Mouse (Mus musculus) CH12.LX (cell line): ENCODE measurements around the gene Tmem189. TPM values are rescaled to one million over a fixed set of nuclear protein-coding genes. Genes with fewer than 3 reads are reported as not detected.

Source experiments
- DNase-seq: peaks from one replicate; pipeline ENCODE4 v3.0.0-alpha.2; 2013; ENCODE audit errors: extremely low read depth
- H3K27ac ChIP-seq: 2 replicates; pipeline ENCODE4 v1.5.1; 2012; ENCODE audit warnings: low read depth, mild to moderate bottlenecking, control low read depth, moderate library complexity; ENCODE audit not compliant: insufficient read depth
- H3K27me3 ChIP-seq: replicated peaks from 2 replicates; pipeline ENCODE3; 2012; ENCODE audit warnings: inconsistent platforms
- H3K36me3 ChIP-seq, 2 experiments: replicated peaks in 1 of 2; 2 replicates each; pipeline versions ENCODE3 to v1.6.1; 2012; ENCODE audit warnings: inconsistent platforms in 1 of 2, low read length in 1 of 2, mild to moderate bottlenecking in 1 of 2, mixed read lengths in 1 of 2, moderate library complexity in 1 of 2; ENCODE audit not compliant: control insufficient read depth in 1 of 2, insufficient read depth in 1 of 2
- H3K4me1 ChIP-seq, 2 experiments: 2 replicates each; pipeline ENCODE4 v1.6.1; 2012; ENCODE audit warnings: inconsistent platforms in 1 of 2, moderate library complexity in 1 of 2; ENCODE audit not compliant: insufficient read depth in 2 of 2, control insufficient read depth in 1 of 2
- H3K4me2 ChIP-seq: 2 replicates; pipeline ENCODE4 v1.6.1; 2012; ENCODE audit warnings: low read depth, mild to moderate bottlenecking, control low read depth; ENCODE audit not compliant: poor library complexity, insufficient read depth, severe bottlenecking
- H3K4me3 ChIP-seq, 3 experiments: fragments of 150-350 bp in 1 of 3; sonication (generic) in 1 of 3; replicated peaks in 1 of 3; 2 replicates each; pipeline versions ENCODE3 to v1.5.1; 2011 to 2012; ENCODE audit warnings: low read depth in 2 of 3, low read length in 2 of 3, mild to moderate bottlenecking in 2 of 3, moderate library complexity in 2 of 3, control low read depth in 1 of 3, improper control_type of control experiment in 1 of 3, inconsistent platforms in 1 of 3, mixed read lengths in 1 of 3; ENCODE audit not compliant: poor library complexity in 1 of 3
- H3K79me2 ChIP-seq: replicated peaks from 2 replicates; pipeline ENCODE4 v1.6.1; 2012; ENCODE audit warnings: mild to moderate bottlenecking, moderate library complexity; ENCODE audit not compliant: control insufficient read depth, poor library complexity, insufficient read depth, severe bottlenecking; ENCODE audit errors: extremely low read depth
- H3K9ac ChIP-seq: 2 replicates; pipeline ENCODE4 v1.6.1; 2012; ENCODE audit warnings: low read depth, mild to moderate bottlenecking, control low read depth, moderate library complexity; ENCODE audit not compliant: insufficient read depth
- H3K9me3 ChIP-seq: replicated peaks from 2 replicates; pipeline ENCODE3; 2012; ENCODE audit warnings: low read length, inconsistent platforms, mixed read lengths
- BHLHE40 ChIP-seq: IDR thresholded peaks from 2 replicates; pipeline ENCODE4 v1.6.1; 2011; ENCODE audit warnings: mild to moderate bottlenecking, low read depth, low read length, improper control_type of control experiment
- CHD1 ChIP-seq: IDR thresholded peaks from 2 replicates; pipeline ENCODE4 v1.6.1; 2012; ENCODE audit warnings: low read depth, low read length, improper control_type of control experiment, inconsistent platforms
- CHD2 ChIP-seq: IDR thresholded peaks from 2 replicates; pipeline ENCODE4 v1.6.1; 2011; ENCODE audit warnings: low read length, improper control_type of control experiment
- ELF1 ChIP-seq: IDR thresholded peaks from 2 replicates; pipeline ENCODE4 v1.6.1; 2014; ENCODE audit warnings: low read depth, mild to moderate bottlenecking, inconsistent platforms, low read length, improper control_type of control experiment
- EP300 ChIP-seq: IDR thresholded peaks from 2 replicates; pipeline ENCODE4 v1.6.1; 2011; ENCODE audit warnings: low read length, improper control_type of control experiment
- ETS1 ChIP-seq: conservative IDR thresholded peaks from 2 replicates; pipeline ENCODE4 v1.6.1; 2012; ENCODE audit warnings: low read depth, mild to moderate bottlenecking, inconsistent platforms, low read length, improper control_type of control experiment, moderate library complexity
- IRF4 ChIP-seq: IDR thresholded peaks from 2 replicates; pipeline ENCODE4 v1.6.1; 2014; ENCODE audit warnings: low read depth, mild to moderate bottlenecking, inconsistent platforms, low read length, improper control_type of control experiment
- JUN ChIP-seq: IDR thresholded peaks from 2 replicates; pipeline ENCODE4 v1.6.1; 2011; ENCODE audit warnings: low read depth, mild to moderate bottlenecking, low read length, improper control_type of control experiment, moderate library complexity; ENCODE audit not compliant: insufficient read depth
- JUND ChIP-seq: conservative IDR thresholded peaks from 2 replicates; pipeline ENCODE4 v1.6.1; 2011; ENCODE audit warnings: low read depth, low read length, improper control_type of control experiment
- KAT2A ChIP-seq: IDR thresholded peaks from 2 replicates; pipeline ENCODE4 v1.6.1; 2012; ENCODE audit warnings: low read length, improper control_type of control experiment, inconsistent platforms; ENCODE audit not compliant: insufficient replicate concordance
- MAZ ChIP-seq: IDR thresholded peaks from 2 replicates; pipeline ENCODE4 v1.6.1; 2012; ENCODE audit warnings: low read depth, mild to moderate bottlenecking, inconsistent platforms, low read length, improper control_type of control experiment, moderate library complexity
- MXI1 ChIP-seq: IDR thresholded peaks from 2 replicates; pipeline ENCODE4 v1.6.1; 2011; ENCODE audit warnings: mild to moderate bottlenecking, low read depth, low read length, improper control_type of control experiment
- POLR2A ChIP-seq: IDR thresholded peaks from 2 replicates; pipeline ENCODE4 v1.6.1; 2011; ENCODE audit warnings: low read depth, mild to moderate bottlenecking, improper control_type of control experiment, low read length
- POLR2AphosphoS2 ChIP-seq: IDR thresholded peaks from 2 replicates; pipeline ENCODE4 v1.6.1; 2011; ENCODE audit warnings: low read depth, low read length, improper control_type of control experiment
- RCOR1 ChIP-seq: conservative IDR thresholded peaks from 2 replicates; pipeline ENCODE4 v1.6.1; 2012; ENCODE audit warnings: low read depth, mild to moderate bottlenecking, inconsistent platforms, low read length, improper control_type of control experiment
- SIN3A ChIP-seq: IDR thresholded peaks from 2 replicates; pipeline ENCODE4 v1.6.1; 2012; ENCODE audit warnings: low read length, improper control_type of control experiment, inconsistent platforms
- SMC3 ChIP-seq: IDR thresholded peaks from 2 replicates; pipeline ENCODE4 v1.6.1; 2011; ENCODE audit warnings: low read depth, low read length, improper control_type of control experiment
- UBTF ChIP-seq: IDR thresholded peaks from 2 replicates; pipeline ENCODE4 v1.6.1; 2012; ENCODE audit warnings: low read depth, mild to moderate bottlenecking, inconsistent platforms, low read length, improper control_type of control experiment, moderate library complexity
- USF1 ChIP-seq: IDR thresholded peaks from 2 replicates; pipeline ENCODE4 v1.6.1; 2014; ENCODE audit warnings: low read depth, mild to moderate bottlenecking, inconsistent platforms, low read length, improper control_type of control experiment
- USF2 ChIP-seq: conservative IDR thresholded peaks from 2 replicates; pipeline ENCODE4 v1.6.1; 2011; ENCODE audit warnings: low read depth, low read length, improper control_type of control experiment
- ZC3H11A ChIP-seq: IDR thresholded peaks from 2 replicates; pipeline ENCODE4 v1.6.1; 2012; ENCODE audit warnings: low read depth, mild to moderate bottlenecking, inconsistent platforms, low read length, improper control_type of control experiment
- ZMIZ1 ChIP-seq: IDR thresholded peaks from 2 replicates; pipeline ENCODE4 v1.6.1; 2012; ENCODE audit warnings: low read depth, mild to moderate bottlenecking, inconsistent platforms, low read length, improper control_type of control experiment
- ZNF384 ChIP-seq: IDR thresholded peaks from 2 replicates; pipeline ENCODE4 v1.6.1; 2012; ENCODE audit warnings: low read depth, low read length, improper control_type of control experiment, inconsistent platforms
- dilution Hi-C: fragments of 300-500 bp; cut with MboI; formaldehyde crosslinking; loops from 2 replicates; pipeline ENCODE4 v1.14.3; 2020; ENCODE audit warnings: low sequenced_read_pairs; ENCODE audit not compliant: extremely low pct_unique_long_range_greater_than_20kb, extremely low pct_ligation_motif_present
- in situ Hi-C: fragments of 300-500 bp; cut with MboI; formaldehyde crosslinking; loops from 3 replicates; pipeline ENCODE4 v1.14.3; 2019; ENCODE audit warnings: low sequenced_read_pairs, low pct_ligation_motif_present, low pct_unique_long_range_greater_than_20kb, mixed read lengths
- polyA plus RNA-seq: library from polyadenylated mRNA; unstranded; fragments of >175 nt; gene quantifications from 2 replicates; pipeline ENCODE4 v1.2.1, GENCODE M21; 2012; ENCODE audit warnings: low read depth; ENCODE audit not compliant: insufficient read length
- total RNA-seq, 2 experiments: library from RNA; depleted of rRNA; stranded (reverse); fragments of 300-350 nt in 1 of 2; fragments of >200 nt in 1 of 2; gene quantifications; 2 replicates each; pipeline ENCODE4 v1.2.3; 2012 to 2014

Gene Tmem189
- total and polyA plus RNA-seq, 3 experiments, result 27.9 to 30.9 (median 29.5) TPM

DNA sequence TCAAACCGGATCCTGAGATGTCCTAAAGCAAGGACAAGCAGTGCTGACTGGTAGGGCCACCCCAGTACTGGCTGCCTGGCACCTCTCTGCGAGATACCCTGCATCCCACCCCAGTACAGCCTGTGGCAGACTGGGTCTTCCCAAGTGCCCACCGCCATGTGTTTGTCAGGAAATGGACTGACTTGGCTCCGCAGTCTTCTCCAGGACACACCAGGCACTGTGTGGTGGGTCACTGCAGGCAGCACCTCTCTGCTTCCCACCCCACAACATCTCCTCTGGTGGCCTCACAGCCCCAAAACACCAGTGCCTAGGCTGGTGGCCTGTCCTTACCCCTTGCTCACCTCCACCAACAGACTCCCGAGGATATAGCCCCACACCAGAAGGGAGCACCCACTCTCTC is 59.2 kb downstream of the Tmem189 start:
- H3K4me1 ChIP-seq, result peaks cover 38 to 66% of the 10 kb centered on the region in 2 experiments
- no peaks in the 10 kb centered on the region for H3K27me3 ChIP-seq
- no peaks in the 10 kb centered on the region for H3K9me3 ChIP-seq
- peaks cover 61% of the 10 kb centered on the region for H3K79me2 ChIP-seq
- H3K27ac ChIP-seq, result peak overlapping the region; percentile 36
- dilution Hi-C loops, result no loop called here
- TF ChIP-seq BHLHE40, result no peak
- 0 out of 2 replicates have a peak, but pooled peaks have one; percentile 31 for TF ChIP-seq CHD1
- in situ Hi-C loops, result no loop called here
- no peak for DNase-seq
- H3K36me3 ChIP-seq, result peaks cover 24 to 38% of the 10 kb centered on the region in 2 experiments
- peak overlapping the region; percentile 61 to 86 (median 71) for H3K4me3 ChIP-seq
- peak overlapping the region; percentile 97 for H3K9ac ChIP-seq
- H3K4me2 ChIP-seq, result peak overlapping the region; percentile 82

DNA sequence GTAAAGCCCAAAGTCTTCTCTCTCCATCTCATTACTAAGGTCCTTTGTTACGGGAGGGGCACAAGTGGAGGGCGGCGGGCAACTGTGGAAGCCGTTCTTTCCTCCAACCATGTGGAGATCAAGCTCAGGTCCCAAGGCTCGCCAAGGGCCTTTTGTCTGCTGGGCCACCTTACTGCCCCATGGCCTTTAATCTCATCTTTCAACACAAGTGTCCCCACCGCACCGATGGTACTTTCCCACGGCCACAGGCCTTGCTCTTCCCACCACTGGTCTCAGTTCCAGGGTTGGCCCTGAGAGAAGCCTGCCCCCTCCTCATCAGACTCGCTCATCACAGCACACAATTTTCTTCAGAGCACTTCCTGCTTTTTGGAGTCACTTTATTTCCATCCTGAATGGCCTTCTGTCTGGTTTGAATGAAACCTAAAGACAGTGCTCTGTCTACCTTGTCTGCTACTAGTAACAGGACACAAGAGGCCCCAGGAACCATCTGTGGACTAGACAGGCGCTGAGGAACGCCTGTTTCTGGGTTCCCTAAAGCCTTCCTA is 59.9 kb downstream of the Tmem189 start:
- DNase-seq, result no peak
- TF ChIP-seq MAZ (peak; percentile 79), SIN3A (peak; percentile 25; the same call in 1 of the 2 replicates), JUND (no peak), MXI1 (0 out of 2 replicates have a peak, but pooled peaks have one; percentile 51), POLR2AphosphoS2 (no peak), ELF1 (peak; percentile 67), IRF4 (0 out of 2 replicates have a peak, but pooled peaks have one; percentile 27)
- H3K4me3 ChIP-seq, result peak overlapping the region in 2 of 3 experiments; percentile 6 to 61
- H3K27me3 ChIP-seq, result no peaks in the 10 kb centered on the region
- H3K9me3 ChIP-seq, result no peaks in the 10 kb centered on the region
- peaks cover 68% of the 10 kb centered on the region for H3K79me2 ChIP-seq
- peaks cover 38 to 69% of the 10 kb centered on the region in 2 experiments for H3K4me1 ChIP-seq
- peak overlapping the region; percentile 36; the same call in 1 of the 2 replicates for H3K27ac ChIP-seq
- H3K36me3 ChIP-seq, result peaks cover 24 to 45% of the 10 kb centered on the region in 2 experiments
- in situ Hi-C loops (no loop called here), dilution Hi-C loops (no loop called here)
- peak overlapping the region; percentile 97; the same call in 1 of the 2 replicates for H3K9ac ChIP-seq
- peak overlapping the region; percentile 82 for H3K4me2 ChIP-seq

DNA sequence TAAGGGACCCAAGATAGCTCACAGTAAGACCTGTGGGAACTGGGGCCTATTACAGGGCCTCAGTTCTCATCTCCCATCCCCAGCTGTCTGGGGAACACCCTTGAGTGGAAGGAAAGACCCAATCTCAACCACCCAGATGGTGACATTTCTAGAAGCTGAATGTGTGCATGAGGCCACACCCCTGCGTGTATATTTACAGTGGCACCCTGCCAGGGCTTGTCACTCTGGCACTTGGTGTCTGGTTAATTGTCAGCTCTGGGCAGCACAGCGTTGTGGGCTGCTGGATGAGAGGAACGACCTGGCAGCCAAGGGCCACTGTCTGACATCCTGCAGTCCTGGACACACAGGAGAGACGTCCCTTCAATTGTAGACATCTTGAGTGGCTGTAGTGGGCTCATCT is 60.8 kb downstream of the Tmem189 start:
- in situ Hi-C loops (no loop called here), dilution Hi-C loops (no loop called here)
- no peak overlapping the region for H3K27ac ChIP-seq
- H3K36me3 ChIP-seq, result peaks cover 24 to 49% of the 10 kb centered on the region in 2 experiments
- TF ChIP-seq UBTF (no peak), POLR2AphosphoS2 (no peak), USF1 (no peak), ZMIZ1 (no peak), ZC3H11A (no peak), USF2 (no peak), SMC3 (no peak), CHD2 (no peak), ZNF384 (no peak), ETS1 (no peak), JUN (no peak), EP300 (no peak), KAT2A (no peak), MXI1 (no peak), POLR2A (no peak), RCOR1 (no peak)
- no peak overlapping the region for H3K4me3 ChIP-seq
- H3K9me3 ChIP-seq, result no peaks in the 10 kb centered on the region
- no peaks in the 10 kb centered on the region for H3K27me3 ChIP-seq
- H3K9ac ChIP-seq, result no peak overlapping the region
- H3K79me2 ChIP-seq, result peaks cover 72% of the 10 kb centered on the region
- no peak overlapping the region for H3K4me2 ChIP-seq
- no peak for DNase-seq
- H3K4me1 ChIP-seq, result peaks cover 38 to 65% of the 10 kb centered on the region in 2 experiments
